Mouse (Mus musculus) MEL (cell line): ENCODE data around the gene Exoc3l. TPM values are rescaled to one million over a fixed set of nuclear protein-coding genes. Genes with fewer than 3 reads are reported as not detected.

Source experiments
- DNase-seq: peaks from one replicate; pipeline ENCODE4 v3.0.0; 2011; ENCODE audit warnings: low read depth, low spot score
- H3K27ac ChIP-seq: 2 replicates; pipeline ENCODE4 v1.5.1; 2012; ENCODE audit warnings: low read depth, mild to moderate bottlenecking, control low read depth, low read length, moderate library complexity; ENCODE audit not compliant: control insufficient read depth
- H3K27me3 ChIP-seq, 2 experiments: fragments of 150-350 bp in 1 of 2; sonication (generic) in 1 of 2; 2 replicates each; pipeline ENCODE4 v1.6.1; 2012; ENCODE audit warnings: low read length in 2 of 2, mild to moderate bottlenecking in 2 of 2, improper control_type of control experiment in 1 of 2, moderate library complexity in 1 of 2; ENCODE audit not compliant: insufficient read depth in 2 of 2, control insufficient read depth in 1 of 2
- H3K36me3 ChIP-seq, 2 experiments: 2 replicates each; pipeline ENCODE4 v1.6.1; 2012 to 2014; ENCODE audit warnings: low read length in 2 of 2, improper control_type of control experiment in 1 of 2, inconsistent platforms in 1 of 2, mild to moderate bottlenecking in 1 of 2; ENCODE audit not compliant: insufficient read depth in 2 of 2, control insufficient read depth in 1 of 2
- H3K4me1 ChIP-seq, 2 experiments: fragments of 150-350 bp in 1 of 2; sonication (generic) in 1 of 2; 2 replicates each; pipeline ENCODE4 v1.6.1; 2012; ENCODE audit warnings: low read length in 2 of 2, improper control_type of control experiment in 1 of 2, mild to moderate bottlenecking in 1 of 2; ENCODE audit not compliant: insufficient read depth in 2 of 2, control insufficient read depth in 1 of 2
- H3K4me3 ChIP-seq, 2 experiments: fragments of 150-350 bp in 1 of 2; sonication (generic) in 1 of 2; 2 replicates each; pipeline ENCODE4 v1.5.1; 2012; ENCODE audit warnings: low read depth in 2 of 2, low read length in 2 of 2, mild to moderate bottlenecking in 2 of 2, moderate library complexity in 2 of 2, control low read depth in 1 of 2, improper control_type of control experiment in 1 of 2; ENCODE audit not compliant: control insufficient read depth in 1 of 2, insufficient read depth in 1 of 2
- H3K79me2 ChIP-seq: 2 replicates; pipeline ENCODE4 v1.6.1; 2012; ENCODE audit warnings: mild to moderate bottlenecking, low read length, moderate library complexity; ENCODE audit not compliant: control insufficient read depth, poor library complexity, insufficient read depth
- H3K9ac ChIP-seq: 2 replicates; pipeline ENCODE4 v1.6.1; 2012; ENCODE audit warnings: low read depth, mild to moderate bottlenecking, control low read depth, low read length, moderate library complexity; ENCODE audit not compliant: control insufficient read depth, poor library complexity, severe bottlenecking
- H3K9me3 ChIP-seq: fragments of 150-350 bp; sonication (generic); replicated peaks from 2 replicates; pipeline ENCODE4 v1.6.1; 2012; ENCODE audit warnings: mild to moderate bottlenecking, low read length, improper control_type of control experiment, moderate library complexity; ENCODE audit not compliant: insufficient read depth
- BHLHE40 ChIP-seq: IDR thresholded peaks from 2 replicates; pipeline ENCODE4 v1.6.1; 2012; ENCODE audit warnings: low read depth, mild to moderate bottlenecking, inconsistent platforms, low read length, improper control_type of control experiment, borderline replicate concordance
- CHD1 ChIP-seq: IDR thresholded peaks from 2 replicates; pipeline ENCODE4 v1.6.1; 2012; ENCODE audit warnings: low read depth, mild to moderate bottlenecking, inconsistent platforms, low read length, improper control_type of control experiment
- CTCF ChIP-seq, 3 experiments: IDR thresholded peaks in 2 of 3; conservative IDR thresholded peaks in 1 of 3; 2 replicates each; pipeline ENCODE4 v1.5.1; 2011 to 2012; ENCODE audit warnings: low read length in 3 of 3, low read depth in 2 of 3, mild to moderate bottlenecking in 2 of 3, improper control_type of control experiment in 1 of 3, inconsistent platforms in 1 of 3, mixed read lengths in 1 of 3, moderate library complexity in 1 of 3; ENCODE audit not compliant: control insufficient read depth in 1 of 3, insufficient read depth in 1 of 3, poor library complexity in 1 of 3, severe bottlenecking in 1 of 3
- EP300 ChIP-seq, 2 experiments: IDR thresholded peaks; 2 replicates each; pipeline ENCODE4 v1.6.1; 2011; ENCODE audit warnings: improper control_type of control experiment in 2 of 2, low read length in 2 of 2, low read depth in 1 of 2, mild to moderate bottlenecking in 1 of 2
- GABPA ChIP-seq: IDR thresholded peaks from 2 replicates; pipeline ENCODE4 v1.6.1; 2012; ENCODE audit warnings: low read depth, mild to moderate bottlenecking, inconsistent platforms, low read length, improper control_type of control experiment, moderate library complexity
- GATA1 ChIP-seq: IDR thresholded peaks from 2 replicates; pipeline ENCODE4 v1.6.1; 2011; ENCODE audit warnings: low read depth, low read length, improper control_type of control experiment
- JUND ChIP-seq: IDR thresholded peaks from 2 replicates; pipeline ENCODE4 v1.6.1; 2011; ENCODE audit warnings: low read depth, mild to moderate bottlenecking, improper control_type of control experiment, low read length
- KAT2A ChIP-seq: conservative IDR thresholded peaks from 2 replicates; pipeline ENCODE4 v1.6.1; 2012; ENCODE audit warnings: low read depth, low read length, improper control_type of control experiment, inconsistent platforms
- MAFK ChIP-seq: IDR thresholded peaks from 2 replicates; pipeline ENCODE4 v1.6.1; 2011; ENCODE audit warnings: low read depth, mild to moderate bottlenecking, low read length, improper control_type of control experiment, borderline replicate concordance
- MAX ChIP-seq: IDR thresholded peaks from 2 replicates; pipeline ENCODE4 v1.6.1; 2011; ENCODE audit warnings: low read length, improper control_type of control experiment
- MEF2A ChIP-seq: IDR thresholded peaks from 2 replicates; pipeline ENCODE4 v1.6.1; 2014; ENCODE audit warnings: low read depth, mild to moderate bottlenecking, inconsistent platforms, low read length, improper control_type of control experiment; ENCODE audit not compliant: poor library complexity, insufficient replicate concordance, severe bottlenecking; ENCODE audit errors: extremely low read depth
- NELFE ChIP-seq: IDR thresholded peaks from 2 replicates; pipeline ENCODE4 v1.6.1; 2011; ENCODE audit warnings: low read depth, low read length, improper control_type of control experiment
- NRF1 ChIP-seq: IDR thresholded peaks from 2 replicates; pipeline ENCODE4 v1.6.1; 2014; ENCODE audit warnings: low read depth, mild to moderate bottlenecking, inconsistent platforms, low read length, improper control_type of control experiment, moderate library complexity; ENCODE audit not compliant: poor library complexity, insufficient read depth, severe bottlenecking
- POLR2AphosphoS2 ChIP-seq: IDR thresholded peaks from 2 replicates; pipeline ENCODE4 v1.6.1; 2011; ENCODE audit warnings: low read length, improper control_type of control experiment
- POLR2AphosphoS5 ChIP-seq: IDR thresholded peaks from 2 replicates; pipeline ENCODE4 v1.6.1; 2012; ENCODE audit warnings: low read depth, borderline replicate concordance, mild to moderate bottlenecking, inconsistent platforms, low read length, moderate library complexity, mixed read lengths
- RAD21 ChIP-seq: IDR thresholded peaks from 2 replicates; pipeline ENCODE4 v1.6.1; 2011; ENCODE audit warnings: mild to moderate bottlenecking, low read depth, low read length, improper control_type of control experiment
- TAL1 ChIP-seq: IDR thresholded peaks from 2 replicates; pipeline ENCODE4 v1.6.1; 2012; ENCODE audit warnings: mild to moderate bottlenecking, inconsistent platforms, low read length, moderate library complexity, mixed read lengths
- TBP ChIP-seq: IDR thresholded peaks from 2 replicates; pipeline ENCODE4 v1.8.0; 2011; ENCODE audit warnings: low read depth, low read length, improper control_type of control experiment
- USF2 ChIP-seq, 2 experiments: IDR thresholded peaks; 2 replicates each; pipeline ENCODE4 v1.6.1; 2011 to 2012; ENCODE audit warnings: improper control_type of control experiment in 2 of 2, low read length in 2 of 2, borderline replicate concordance in 1 of 2, inconsistent platforms in 1 of 2, low read depth in 1 of 2, mild to moderate bottlenecking in 1 of 2; ENCODE audit not compliant: insufficient read depth in 1 of 2
- ZC3H11A ChIP-seq: IDR thresholded peaks from 2 replicates; pipeline ENCODE4 v1.6.1; 2012; ENCODE audit warnings: low read depth, mild to moderate bottlenecking, inconsistent platforms, low read length, improper control_type of control experiment
- ZMIZ1 ChIP-seq: IDR thresholded peaks from 2 replicates; pipeline ENCODE4 v1.6.1; 2012; ENCODE audit warnings: low read depth, mild to moderate bottlenecking, inconsistent platforms, low read length, improper control_type of control experiment, moderate library complexity
- ZNF384 ChIP-seq: IDR thresholded peaks from 2 replicates; pipeline ENCODE4 v1.6.1; 2012; ENCODE audit warnings: low read depth, mild to moderate bottlenecking, inconsistent platforms, low read length, improper control_type of control experiment
- polyA plus RNA-seq, 2 experiments: library from polyadenylated mRNA; stranded (reverse) in 1 of 2; unstranded in 1 of 2; fragments of >175 nt in 1 of 2; fragments of >200 nt in 1 of 2; gene quantifications; 2 replicates each; pipeline versions ENCODE4 v1.2.1 to v1.2.4; 2012; ENCODE audit warnings: low replicate concordance in 2 of 2, low read depth in 1 of 2; ENCODE audit not compliant: insufficient read length in 2 of 2, insufficient read depth in 1 of 2, missing spikeins in 1 of 2
- total RNA-seq: library from RNA; depleted of rRNA; stranded (reverse); fragments of 300-350 nt; gene quantifications from 2 replicates; pipeline ENCODE4 v1.2.3, GENCODE M21; 2012

Gene Exoc3l
- total and polyA plus RNA-seq, 3 experiments: 0.69 to 2.0 TPM; not detected in 1

DNA sequence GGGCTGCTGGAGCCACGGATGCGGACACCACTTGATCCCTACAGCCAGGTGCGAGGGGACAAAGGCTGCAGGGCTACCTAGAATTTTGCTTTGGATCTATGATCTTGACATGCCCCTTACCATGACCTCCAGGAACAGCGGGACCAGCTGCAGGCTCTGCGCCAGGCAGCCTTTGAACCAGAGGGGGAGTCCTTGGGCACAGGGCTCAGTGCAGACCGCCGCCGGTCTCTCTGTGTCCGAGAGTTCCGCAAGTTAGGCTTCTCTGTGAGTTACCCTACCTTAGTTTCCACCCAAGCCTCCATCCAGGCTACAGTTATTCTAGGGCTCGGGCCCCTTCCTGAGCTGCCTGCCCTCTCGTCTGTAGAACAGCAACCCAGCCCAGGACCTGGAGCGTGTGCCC is 11.8 kb upstream of the Exoc3l start:
- H3K4me1 ChIP-seq: peaks cover 11 to 31% of the 10 kb centered on the region in 2 experiments
- H3K36me3 ChIP-seq: peaks cover 3 to 26% of the 10 kb centered on the region in 2 experiments
- H3K27ac ChIP-seq: no peak overlapping the region
- H3K27me3 ChIP-seq: no peaks in the 10 kb centered on the region
- H3K9me3 ChIP-seq: no peaks in the 10 kb centered on the region
- DNase-seq: no peak
- H3K79me2 ChIP-seq: no peaks in the 10 kb centered on the region
- H3K9ac ChIP-seq: no peak overlapping the region
- no peak overlapping the region for H3K4me3 ChIP-seq
- TF ChIP-seq CHD1 (no peak), BHLHE40 (no peak), NRF1 (no peak), MAFK (no peak), EP300 (IDR thresholded peaks at IDR 0.05; ENCODE audit: low read depth in 1 of 2, low read length in 2 of 2) (no peak), MEF2A (no peak), JUND (no peak), GATA1 (no peak), POLR2AphosphoS2 (no peak), ZNF384 (no peak), POLR2AphosphoS5 (no peak), USF2 (IDR thresholded peaks at IDR 0.05; ENCODE audit: borderline replicate concordance in 1 of 2, insufficient read depth in 1 of 2, low read depth in 1 of 2, low read length in 2 of 2) (no peak), GABPA (no peak), ZC3H11A (no peak), KAT2A (no peak), RAD21 (no peak), MAX (no peak), TBP (no peak)

DNA sequence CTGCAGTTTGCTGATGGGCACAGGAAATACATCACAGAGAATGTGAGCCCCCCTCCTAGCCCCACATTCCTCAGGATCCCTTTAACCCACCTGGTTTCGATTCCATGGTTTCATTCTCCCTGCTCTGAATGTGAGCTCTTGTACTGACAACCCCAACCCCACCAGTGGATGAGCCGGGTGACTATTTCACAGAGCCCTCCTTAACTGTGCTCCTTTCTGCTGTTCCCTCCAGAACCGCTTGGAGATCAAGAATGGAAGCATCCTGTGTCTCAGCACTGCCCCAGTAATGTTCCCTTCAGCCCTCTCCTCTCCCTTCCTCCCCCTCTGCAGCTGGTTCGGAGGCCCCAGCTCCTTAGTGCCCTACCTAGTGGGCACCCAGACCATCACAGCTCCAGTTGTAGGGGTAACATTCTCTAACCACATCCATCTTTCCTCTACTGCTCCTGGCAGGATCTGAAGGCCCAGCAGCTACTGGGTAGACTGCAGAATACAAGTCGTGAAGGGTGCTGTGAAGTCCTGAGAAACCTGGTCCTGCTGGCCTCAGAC is 10.3 kb upstream of the Exoc3l start:
- Histone ChIP-seq H3K27me3 (no peaks in the 10 kb centered on the region), H3K9me3 (no peaks in the 10 kb centered on the region), H3K27ac (no peak overlapping the region), H3K9ac (no peak overlapping the region), H3K4me3 (no peak overlapping the region), H3K79me2 (peaks cover under 1% of the 10 kb centered on the region), H3K36me3 (peaks cover 10 to 26% of the 10 kb centered on the region in 2 experiments), H3K4me1 (peaks cover 0 to 24% of the 10 kb centered on the region in 2 experiments; a peak in 3 of 4 replicates)
- no peak for DNase-seq
- TF ChIP-seq KAT2A: no peak
- no peak for TF ChIP-seq NELFE
- TF ChIP-seq MEF2A: no peak
- no peak for TF ChIP-seq CTCF (IDR thresholded peaks at IDR 0.05 in 2 of 3, conservative IDR thresholded peaks at IDR 0.05 in 1 of 3; ENCODE audit: control insufficient read depth in 1 of 3, insufficient read depth in 1 of 3, low read depth in 2 of 3, low read length in 3 of 3, poor library complexity in 1 of 3, severe bottlenecking in 1 of 3)
- TF ChIP-seq TAL1: no peak
- TF ChIP-seq ZMIZ1: no peak
